Mouse (Mus musculus) cortical plate, adult 2 months (tissue): ENCODE measurements around the gene Teddm1b.

ENCODE experiments used
- CTCF ChIP-seq: fragments of 200-500 bp; IDR thresholded peaks from 2 replicates; pipeline ENCODE4 v1.5.1; 2011; ENCODE audit warnings: mild to moderate bottlenecking, control low read depth, low read length; ENCODE audit not compliant: insufficient read depth; ENCODE audit errors: extremely low read depth
- POLR2A ChIP-seq: fragments of 200-500 bp; IDR thresholded peaks from 2 replicates; pipeline ENCODE4 v1.6.1; 2011; ENCODE audit warnings: mild to moderate bottlenecking, low read length, control low read depth; ENCODE audit not compliant: insufficient read depth; ENCODE audit errors: extremely low read depth

DNA sequence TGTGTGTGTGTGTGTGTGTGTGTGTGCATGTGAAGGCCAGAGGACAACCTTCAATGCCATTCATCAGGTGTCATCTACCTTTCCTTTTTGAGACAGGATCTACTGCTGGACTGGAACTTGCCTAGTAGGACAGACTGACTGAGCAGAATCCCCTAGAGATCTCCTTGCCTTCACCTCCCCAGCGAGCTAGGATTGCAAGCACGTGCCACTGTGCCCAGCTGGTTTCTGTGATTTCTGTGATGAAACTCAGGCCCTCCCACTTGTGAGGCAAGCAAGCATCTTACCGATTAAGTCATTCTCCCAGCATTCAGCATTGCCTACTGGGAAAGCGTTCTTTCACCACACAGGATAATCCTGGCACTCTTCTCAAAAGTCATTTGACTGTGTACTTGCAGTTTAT lies 43.4 kb upstream of the Teddm1b start:
- no peak for TF ChIP-seq POLR2A
- no peak for TF ChIP-seq CTCF
